Mouse (Mus musculus): ENCODE data around the gene Svopl. TPM values are rescaled to one million over a fixed set of nuclear protein-coding genes. Genes with fewer than 3 reads are reported as not detected.
A peak's percentile ranks its signal among the peaks of the same experiment; 100 is the strongest.

The Svopl gene
- polyA plus RNA-seq, 1 experiment from 2014 or later, result 0.51 TPM

- H3K27me3 ChIP-seq (replicated peaks; ENCODE audit: control insufficient read depth, insufficient read depth, low read length), result no peaks in the 10 kb centered on the region
- no peak overlapping the region for H3K27ac ChIP-seq (ENCODE audit: low read depth)
- no peak overlapping the region for H3K9ac ChIP-seq (ENCODE audit: low read length)
- DNase-seq (ENCODE audit: low spot score) (no peak), ATAC-seq (replicated peaks; ENCODE audit: low FRiP score, low TSS enrichment, low read depth) (no peak)
- H3K4me1 ChIP-seq (replicated peaks; ENCODE audit: control insufficient read depth, insufficient read depth, low read length), result no peaks in the 10 kb centered on the region
- H3K9me3 ChIP-seq (ENCODE audit: control insufficient read depth, low read length), result peaks cover 4% of the 10 kb centered on the region; the same call in 1 of the 2 replicates
- H3K4me2 ChIP-seq (ENCODE audit: low read length), result no peak overlapping the region
- H3K4me3 ChIP-seq (ENCODE audit: low read depth, low read length), result no peak overlapping the region
- 69% methylated on average over 5 of the region's 5 CpGs for WGBS
- H3K36me3 ChIP-seq (ENCODE audit: control insufficient read depth, insufficient read depth, low read length), result no peaks in the 10 kb centered on the region
Observed at GRCm38 (mm10) chr6:38072137-38072796, 25.5 kb upstream of the Svopl start.

GRCm38 (mm10) chr6:38071256-38071655 is 24.5 kb upstream of the Svopl start:
- no peak for DNase-seq (ENCODE audit: low spot score)
- no peak overlapping the region for H3K27ac ChIP-seq (ENCODE audit: low read depth)
- peaks cover 4% of the 10 kb centered on the region; the same call in 1 of the 2 replicates for H3K9me3 ChIP-seq (ENCODE audit: control insufficient read depth, low read length)
- no peak overlapping the region for H3K4me3 ChIP-seq (ENCODE audit: low read depth, low read length)
- no peaks in the 10 kb centered on the region for H3K36me3 ChIP-seq (ENCODE audit: control insufficient read depth, insufficient read depth, low read length)
- ATAC-seq (replicated peaks; ENCODE audit: low FRiP score, low TSS enrichment, low read depth), result no peak
- H3K4me1 ChIP-seq (replicated peaks; ENCODE audit: control insufficient read depth, insufficient read depth, low read length), result no peaks in the 10 kb centered on the region
- H3K27me3 ChIP-seq (replicated peaks; ENCODE audit: control insufficient read depth, insufficient read depth, low read length), result no peaks in the 10 kb centered on the region
- WGBS, result 92% methylated on average over 4 of the region's 4 CpGs
- H3K4me2 ChIP-seq (ENCODE audit: low read length), result no peak overlapping the region
- no peak overlapping the region for H3K9ac ChIP-seq (ENCODE audit: low read length)

GRCm38 (mm10) chr6:38066215-38066614 is 19.4 kb upstream of the Svopl start:
- DNase-seq (ENCODE audit: low spot score) (peak; percentile 74), ATAC-seq (replicated peaks; ENCODE audit: low FRiP score, low TSS enrichment, low read depth) (peak; percentile 71; the same call in 1 of the 2 replicates)
- Histone ChIP-seq H3K4me3 (ENCODE audit: low read depth, low read length) (no peak overlapping the region), H3K4me1 (replicated peaks; ENCODE audit: control insufficient read depth, insufficient read depth, low read length) (peaks cover 7% of the 10 kb centered on the region; the same call in 1 of the 2 replicates), H3K9me3 (ENCODE audit: control insufficient read depth, low read length) (peaks cover 8% of the 10 kb centered on the region; the same call in 1 of the 2 replicates), H3K4me2 (ENCODE audit: low read length) (no peak overlapping the region), H3K9ac (ENCODE audit: low read length) (no peak overlapping the region), H3K27me3 (replicated peaks; ENCODE audit: control insufficient read depth, insufficient read depth, low read length) (no peaks in the 10 kb centered on the region), H3K27ac (ENCODE audit: low read depth) (no peak overlapping the region), H3K36me3 (ENCODE audit: control insufficient read depth, insufficient read depth, low read length) (no peaks in the 10 kb centered on the region)
- 2% methylated on average over 5 of the region's 5 CpGs for WGBS

- Histone ChIP-seq H3K27ac (ENCODE audit: low read depth) (no peak overlapping the region), H3K27me3 (replicated peaks; ENCODE audit: control insufficient read depth, insufficient read depth, low read length) (no peaks in the 10 kb centered on the region), H3K4me2 (ENCODE audit: low read length) (no peak overlapping the region), H3K36me3 (ENCODE audit: control insufficient read depth, insufficient read depth, low read length) (no peaks in the 10 kb centered on the region), H3K4me3 (ENCODE audit: low read depth, low read length) (no peak overlapping the region), H3K9ac (ENCODE audit: low read length) (no peak overlapping the region), H3K4me1 (replicated peaks; ENCODE audit: control insufficient read depth, insufficient read depth, low read length) (peaks cover 7% of the 10 kb centered on the region; the same call in 1 of the 2 replicates), H3K9me3 (ENCODE audit: control insufficient read depth, low read length) (peaks cover 8% of the 10 kb centered on the region; the same call in 1 of the 2 replicates)
- DNase-seq (ENCODE audit: low spot score) (no peak), ATAC-seq (replicated peaks; ENCODE audit: low FRiP score, low TSS enrichment, low read depth) (no peak)
- 67% methylated on average over 11 of the region's 11 CpGs for WGBS
Observed at GRCm38 (mm10) chr6:38065501-38066122, 18.8 kb upstream of the Svopl start.

- no peaks in the 10 kb centered on the region for H3K36me3 ChIP-seq (ENCODE audit: control insufficient read depth, insufficient read depth, low read length)
- no peak overlapping the region for H3K4me2 ChIP-seq (ENCODE audit: low read length)
- no peak overlapping the region for H3K9ac ChIP-seq (ENCODE audit: low read length)
- no peak for ATAC-seq (replicated peaks; ENCODE audit: low FRiP score, low TSS enrichment, low read depth)
- WGBS, result 80% methylated on average over 3 of the region's 3 CpGs
- no peak for DNase-seq (ENCODE audit: low spot score)
- peaks cover 7% of the 10 kb centered on the region; the same call in 1 of the 2 replicates for H3K4me1 ChIP-seq (replicated peaks; ENCODE audit: control insufficient read depth, insufficient read depth, low read length)
- peaks cover 8% of the 10 kb centered on the region; the same call in 1 of the 2 replicates for H3K9me3 ChIP-seq (ENCODE audit: control insufficient read depth, low read length)
- no peak overlapping the region for H3K4me3 ChIP-seq (ENCODE audit: low read depth, low read length)
- H3K27ac ChIP-seq (ENCODE audit: low read depth), result no peak overlapping the region
- no peaks in the 10 kb centered on the region for H3K27me3 ChIP-seq (replicated peaks; ENCODE audit: control insufficient read depth, insufficient read depth, low read length)
Observed at GRCm38 (mm10) chr6:38065122-38065500, 18.3 kb upstream of the Svopl start.

- H3K4me3 ChIP-seq (ENCODE audit: low read depth, low read length), result no peak overlapping the region
- peaks cover 8% of the 10 kb centered on the region; the same call in 1 of the 2 replicates for H3K9me3 ChIP-seq (ENCODE audit: control insufficient read depth, low read length)
- H3K36me3 ChIP-seq (ENCODE audit: control insufficient read depth, insufficient read depth, low read length), result no peaks in the 10 kb centered on the region
- no peak overlapping the region for H3K27ac ChIP-seq (ENCODE audit: low read depth)
- WGBS, result 87% methylated on average over 2 of the region's 2 CpGs
- DNase-seq (ENCODE audit: low spot score) (no peak), ATAC-seq (replicated peaks; ENCODE audit: low FRiP score, low TSS enrichment, low read depth) (no peak)
- H3K4me1 ChIP-seq (replicated peaks; ENCODE audit: control insufficient read depth, insufficient read depth, low read length), result peaks cover 7% of the 10 kb centered on the region; the same call in 1 of the 2 replicates
- H3K27me3 ChIP-seq (replicated peaks; ENCODE audit: control insufficient read depth, insufficient read depth, low read length), result no peaks in the 10 kb centered on the region
- no peak overlapping the region for H3K4me2 ChIP-seq (ENCODE audit: low read length)
- no peak overlapping the region for H3K9ac ChIP-seq (ENCODE audit: low read length)
Observed at GRCm38 (mm10) chr6:38064621-38065020, 17.8 kb upstream of the Svopl start.

GRCm38 (mm10) chr6:38058805-38059204 is 12.0 kb upstream of the Svopl start:
- Histone ChIP-seq H3K27me3 (replicated peaks; ENCODE audit: control insufficient read depth, insufficient read depth, low read length) (no peaks in the 10 kb centered on the region), H3K4me1 (replicated peaks; ENCODE audit: control insufficient read depth, insufficient read depth, low read length) (no peaks in the 10 kb centered on the region), H3K36me3 (ENCODE audit: control insufficient read depth, insufficient read depth, low read length) (no peaks in the 10 kb centered on the region), H3K9me3 (ENCODE audit: control insufficient read depth, low read length) (peaks cover 8% of the 10 kb centered on the region; the same call in 1 of the 2 replicates), H3K27ac (ENCODE audit: low read depth) (no peak overlapping the region), H3K9ac (ENCODE audit: low read length) (no peak overlapping the region), H3K4me2 (ENCODE audit: low read length) (no peak overlapping the region), H3K4me3 (ENCODE audit: low read depth, low read length) (no peak overlapping the region)
- WGBS, result 60% methylated on average over 5 of the region's 5 CpGs
- ATAC-seq (replicated peaks; ENCODE audit: low FRiP score, low TSS enrichment, low read depth) (no peak), DNase-seq (ENCODE audit: low spot score) (no peak)

GRCm38 (mm10) chr6:38055471-38056330 is 8.9 kb upstream of the Svopl start:
- ATAC-seq (replicated peaks; ENCODE audit: low FRiP score, low TSS enrichment, low read depth), result no peak

More at GRCm38 (mm10) chr6:38055471-38056330, 8.9 kb upstream of the Svopl start:
- H3K27me3 ChIP-seq (replicated peaks; ENCODE audit: control insufficient read depth, insufficient read depth, low read length), result no peaks in the 10 kb centered on the region
- H3K27ac ChIP-seq (ENCODE audit: low read depth), result no peak overlapping the region
- no peak for DNase-seq (ENCODE audit: low spot score)
- H3K4me1 ChIP-seq (replicated peaks; ENCODE audit: control insufficient read depth, insufficient read depth, low read length), result no peaks in the 10 kb centered on the region
- H3K36me3 ChIP-seq (ENCODE audit: control insufficient read depth, insufficient read depth, low read length), result no peaks in the 10 kb centered on the region
- no peaks in the 10 kb centered on the region for H3K9me3 ChIP-seq (ENCODE audit: control insufficient read depth, low read length)
- WGBS, result 80% methylated on average over 15 of the region's 15 CpGs
- no peak overlapping the region for H3K4me2 ChIP-seq (ENCODE audit: low read length)
- no peak overlapping the region for H3K4me3 ChIP-seq (ENCODE audit: low read depth, low read length)
- H3K9ac ChIP-seq (ENCODE audit: low read length), result no peak overlapping the region

All from intestine, embryonic 14.5 days (tissue).